Mouse (Mus musculus): ENCODE data around the gene Fus.

DNA sequence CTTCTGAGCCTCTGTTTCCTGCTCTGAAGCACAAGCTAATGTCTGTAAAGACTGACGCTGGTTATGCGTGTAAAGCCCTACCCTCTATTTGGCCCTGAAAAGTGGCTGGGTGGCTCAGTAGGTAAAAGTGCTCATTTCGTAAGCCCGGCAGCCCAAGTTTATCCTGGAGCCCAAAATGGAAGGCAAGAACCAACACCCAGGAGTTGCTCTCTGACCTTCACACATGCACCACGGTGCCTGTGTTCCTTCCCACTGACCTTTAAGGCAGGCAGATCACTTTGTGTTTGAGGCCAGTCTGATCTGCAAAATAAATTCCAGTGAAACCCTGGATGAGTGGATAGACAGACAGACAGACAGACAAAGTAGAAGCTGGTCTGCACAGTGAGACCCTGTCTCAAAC, 43.5 kb upstream of the Fus start:
- TF ChIP-seq CTCF (IDR thresholded peaks at IDR 0.05; ENCODE audit: low read depth) (no peak), EP300 (IDR thresholded peaks at IDR 0.05; ENCODE audit: low read depth) (no peak)

Data from heart, postnatal 0 days (tissue).